In genomic region chr12:105694021-105694420, GRCm38 (mm10) we compare ENCODE assay signal across 15 mouse cellular contexts. TPM values are rescaled to one million over a fixed set of nuclear protein-coding genes. Genes with fewer than 3 reads are reported as not detected.
A peak's percentile ranks its signal among the peaks of the same experiment; 100 is the strongest.
DNase-seq lines count a peak whose midpoint lies in the region; ATAC-seq lines count a peak whose summit lies in the region.
"Had no signal": no experiment of that assay in that cellular context is flagged by ENCODE, and none has a peak within 500 bp of the region (broad histone marks: within the 10 kb centered on the region; RNA-seq: fewer than 3 reads in every experiment).

No protein-coding gene starts in this region.

- peak; percentile 55 for DNase-seq in adrenal gland, postnatal 10 days
- no peak for DNase-seq in adrenal gland, postnatal 4 days (ENCODE audit: low spot score in 2 of 2)
- DNase-seq in cerebellum, postnatal 14 days: peak; percentile 39 to 62
- peak; percentile 19 for DNase-seq in gastrocnemius, postnatal 10 days
- no peak for DNase-seq in gastrocnemius, adult 18-20 months (ENCODE audit: low spot score)
- DNase-seq in adipocyte (ENCODE audit: low spot score): peak; percentile 25
- DNase-seq: forebrain, postnatal 0 days; gastrocnemius, postnatal 36 days; heart, adult 11 months; heart, postnatal 36 days; kidney, adult 9 months had no signal

- no peak for ATAC-seq in cerebellum, adult (ENCODE audit: insufficient number of reproducible peaks, low FRiP score, low TSS enrichment)
- no peak for ATAC-seq in inflammation-experienced regulatory T-cells, adult 6 months
- ATAC-seq: forebrain, embryonic 13.5 days; forebrain, postnatal 0 days; intestine, postnatal 0 days had no signal

RNA-seq across cellular contexts. Expression of gene Atg2b, which starts 9.0 kb away (rescaled TPM):
- 10 to 100 TPM; 24.2 to 28.3 TPM for total RNA-seq in adrenal gland, postnatal 10 days (2021)
- total RNA-seq in adrenal gland, postnatal 4 days (2021): 10 to 100 TPM; 27.4 to 30.5 TPM
- total RNA-seq in gastrocnemius, postnatal 10 days (2021): 10 to 100 TPM; 14.9 to 18.7 TPM
- 10 to 100 TPM; 17.2 to 17.7 TPM for total RNA-seq in gastrocnemius, adult 18-20 months (2021)
- 10 to 100 TPM in 2 of 3 experiments, 1 to 10 TPM in 1; 5.4 to 17.8 (median 13.3) TPM for polyA plus RNA-seq in inflammation-experienced regulatory T-cells, adult 6 months (2017; shearing (Covaris generic))

RNA-seq across cellular contexts. Expression of gene Gskip, which starts 9.4 kb away (rescaled TPM):
- 10 to 100 TPM; 17.2 to 17.9 TPM for total RNA-seq in adrenal gland, postnatal 10 days (2021)
- total RNA-seq in adrenal gland, postnatal 4 days (2021): 10 to 100 TPM; 16.7 to 17.4 TPM
- total RNA-seq in gastrocnemius, postnatal 10 days (2021): 1 to 10 TPM; 6.6 to 7.7 TPM
- 1 to 10 TPM; 6.3 to 6.4 TPM for total RNA-seq in gastrocnemius, adult 18-20 months (2021)
- 10 to 100 TPM; 44.9 to 53.1 (median 50.1) TPM for polyA plus RNA-seq in inflammation-experienced regulatory T-cells, adult 6 months (2017; shearing (Covaris generic))

RNA-seq across cellular contexts. Expression of gene Ak7, which starts 11.8 kb away (rescaled TPM):
- under 1 TPM; 0.12 to 0.18 TPM for total RNA-seq in adrenal gland, postnatal 10 days (2021)
- total RNA-seq in adrenal gland, postnatal 4 days (2021): under 1 TPM; 0.25 to 0.36 TPM
- total RNA-seq in gastrocnemius, postnatal 10 days (2021): not detected
- total RNA-seq in gastrocnemius, adult 18-20 months (2021): under 1 TPM in 1 of 2 experiments, not detected in 1; 0.09 TPM
- under 1 TPM; 0.28 to 0.38 (median 0.36) TPM for polyA plus RNA-seq in inflammation-experienced regulatory T-cells, adult 6 months (2017; shearing (Covaris generic))
- total RNA-seq: gastrocnemius, postnatal 36 days; heart, postnatal 36 days had no signal

Comparison
In these comparisons a context has a peak if more than half of its experiments do, and no peak if none do; other contexts are left out.
1. DNase-seq: peak in adrenal gland, postnatal 10 days (single experiment), cerebellum, postnatal 14 days (2 of 2), gastrocnemius, postnatal 10 days (single experiment) and adipocyte (single experiment); none in adrenal gland, postnatal 4 days (0 of 2) and gastrocnemius, adult 18-20 months (single experiment).